ENCODE assay signal across 21 mouse cellular contexts in the genomic region with DNA sequence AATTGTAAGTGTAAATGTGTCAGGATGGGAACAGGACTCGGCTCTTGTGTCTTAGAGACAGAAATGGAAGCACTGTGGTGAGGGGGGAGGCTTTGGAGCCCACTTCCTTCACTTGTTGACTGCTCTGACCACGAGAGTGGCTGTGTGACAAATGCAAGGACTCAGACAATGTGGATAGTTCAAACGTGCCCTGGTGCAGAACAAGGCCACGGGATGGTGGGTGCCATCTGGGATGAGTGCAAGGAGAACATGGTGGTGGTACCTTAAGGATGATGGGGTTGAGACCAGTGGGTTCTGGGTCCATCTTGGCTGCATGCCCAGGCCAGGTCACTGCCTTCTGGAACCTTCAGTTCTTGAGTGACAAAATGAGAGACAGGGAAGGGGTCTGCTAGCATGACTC.
"Had no signal": no experiment of that assay in that cellular context is flagged by ENCODE, and none has a peak within 500 bp of the region (broad histone marks: within the 10 kb centered on the region; RNA-seq: fewer than 3 reads in every experiment).

No protein-coding gene starts in this region.

- H3K4me2 ChIP-seq: heart, embryonic 12.5 days; hindbrain, embryonic 13.5 days; hindbrain, embryonic 15.5 days; limb, embryonic 13.5 days; limb, embryonic 15.5 days; liver, embryonic 12.5 days had no signal

- H3K27ac ChIP-seq: gastrocnemius, adult 2 months; hindbrain, embryonic 13.5 days; hindbrain, embryonic 15.5 days; hindbrain, postnatal 0 days; limb, embryonic 13.5 days; limb, embryonic 15.5 days; liver, embryonic 12.5 days; liver, embryonic 14.5 days had no signal

- DNase-seq: gastrocnemius, adult 2 months; gastrocnemius, postnatal 10 days; gastrocnemius, postnatal 36 days; heart, adult 18-20 months; heart, postnatal 10 days; heart, postnatal 36 days; kidney, adult 11 months; kidney, postnatal 36 days; layer of hippocampus, adult 9-11 months; layer of hippocampus, postnatal 36 days; left cerebral cortex, postnatal 4 days; lung, adult 18-20 months had no signal

- H3K9ac ChIP-seq: heart, embryonic 12.5 days; hindbrain, embryonic 13.5 days; hindbrain, embryonic 15.5 days; limb, embryonic 13.5 days; limb, embryonic 15.5 days; liver, embryonic 12.5 days; liver, embryonic 14.5 days had no signal

- ATAC-seq: hindbrain, postnatal 0 days; intestine, embryonic 16.5 days; liver, embryonic 12.5 days had no signal

- H3K9me3 ChIP-seq: heart, embryonic 12.5 days; hindbrain, embryonic 13.5 days; hindbrain, embryonic 15.5 days; limb, embryonic 13.5 days; limb, embryonic 15.5 days; liver, embryonic 12.5 days had no signal

- H3K4me1 ChIP-seq: heart, embryonic 12.5 days; hindbrain, embryonic 13.5 days; hindbrain, embryonic 15.5 days; limb, embryonic 15.5 days; liver, embryonic 12.5 days had no signal

- H3K36me3 ChIP-seq: heart, embryonic 12.5 days; hindbrain, embryonic 13.5 days; hindbrain, embryonic 15.5 days; limb, embryonic 13.5 days; limb, embryonic 15.5 days; liver, embryonic 12.5 days had no signal

- H3K27me3 ChIP-seq: hindbrain, embryonic 13.5 days; hindbrain, embryonic 15.5 days; limb, embryonic 15.5 days; liver, embryonic 12.5 days had no signal

- H3K4me3 ChIP-seq: gastrocnemius, adult 2 months; heart, embryonic 12.5 days; hindbrain, embryonic 13.5 days; hindbrain, embryonic 15.5 days; limb, embryonic 13.5 days; limb, embryonic 15.5 days; liver, embryonic 12.5 days had no signal
